Mouse (Mus musculus): ENCODE measurements around the gene Polg2. TPM values are rescaled to one million over a fixed set of nuclear protein-coding genes. Genes with fewer than 3 reads are reported as not detected.
A peak's percentile ranks its signal among the peaks of the same experiment; 100 is the strongest.
"Not testable (repeated sequence)": the region's sequence is repeated elsewhere in the genome, so short reads cannot be mapped to it uniquely, and the experiment has no call there.

Polg2 gene
- polyA plus RNA-seq, 1 experiment from 2014 or later: 11.1 TPM

GRCm38 (mm10) chr11:106736614-106737013, 42.7 kb downstream of the Polg2 start:
- no peaks in the 10 kb centered on the region for H3K9me3 ChIP-seq (replicated peaks; ENCODE audit: low read length)
- peak overlapping the region; percentile 19; the same call in 1 of the 2 replicates for H3K27ac ChIP-seq
- no peak overlapping the region for H3K4me3 ChIP-seq (replicated peaks; ENCODE audit: low read depth, low read length)
- DNase-seq (ENCODE audit: low spot score) (no peak), ATAC-seq (replicated peaks; ENCODE audit: low FRiP score, low read depth) (no peak)
- H3K27me3 ChIP-seq (ENCODE audit: insufficient read depth, low read length): no peaks in the 10 kb centered on the region
- no peak overlapping the region for H3K9ac ChIP-seq (ENCODE audit: low read depth, low read length)
- WGBS: 64% methylated on average over 3 of the region's 3 CpGs
- no peaks in the 10 kb centered on the region for H3K4me1 ChIP-seq (replicated peaks; ENCODE audit: insufficient read depth, low read length)
- no peak overlapping the region for H3K4me2 ChIP-seq (ENCODE audit: low read length)
- no peak for TF ChIP-seq CTCF (IDR thresholded peaks at IDR 0.05; ENCODE audit: low read depth)
- H3K36me3 ChIP-seq (ENCODE audit: insufficient read depth, low read length): no peaks in the 10 kb centered on the region

GRCm38 (mm10) chr11:106730714-106731113, 48.6 kb downstream of the Polg2 start:
- ATAC-seq (replicated peaks; ENCODE audit: low FRiP score, low read depth) (no peak), DNase-seq (ENCODE audit: low spot score) (peak; percentile 61)
- H3K9ac ChIP-seq (ENCODE audit: low read depth, low read length): no peak overlapping the region
- peak overlapping the region; percentile 31; the same call in 1 of the 2 replicates for H3K27ac ChIP-seq
- H3K4me3 ChIP-seq (replicated peaks; ENCODE audit: low read depth, low read length): no peak overlapping the region
- H3K27me3 ChIP-seq (ENCODE audit: insufficient read depth, low read length): no peaks in the 10 kb centered on the region
- H3K4me2 ChIP-seq (ENCODE audit: low read length): no peak overlapping the region
- 0 out of 2 replicates have a peak, but pooled peaks cover 3% of the 10 kb centered on the region for H3K9me3 ChIP-seq (replicated peaks; ENCODE audit: low read length)
- no peaks in the 10 kb centered on the region for H3K36me3 ChIP-seq (ENCODE audit: insufficient read depth, low read length)
- no peak for TF ChIP-seq CTCF (IDR thresholded peaks at IDR 0.05; ENCODE audit: low read depth)
- no peaks in the 10 kb centered on the region for H3K4me1 ChIP-seq (replicated peaks; ENCODE audit: insufficient read depth, low read length)
- WGBS: 33% methylated on average over 4 of the region's 4 CpGs

- Histone ChIP-seq H3K4me3 (replicated peaks; ENCODE audit: low read depth, low read length) (no peak overlapping the region), H3K4me1 (replicated peaks; ENCODE audit: insufficient read depth, low read length) (no peaks in the 10 kb centered on the region), H3K9ac (ENCODE audit: low read depth, low read length) (no peak overlapping the region), H3K27ac (peak overlapping the region; percentile 31; the same call in 1 of the 2 replicates), H3K9me3 (replicated peaks; ENCODE audit: low read length) (0 out of 2 replicates have a peak, but pooled peaks cover 3% of the 10 kb centered on the region), H3K36me3 (ENCODE audit: insufficient read depth, low read length) (no peaks in the 10 kb centered on the region), H3K27me3 (ENCODE audit: insufficient read depth, low read length) (no peaks in the 10 kb centered on the region), H3K4me2 (ENCODE audit: low read length) (no peak overlapping the region)
- ATAC-seq (replicated peaks; ENCODE audit: low FRiP score, low read depth) (no peak), DNase-seq (ENCODE audit: low spot score) (no peak)
- WGBS: 96% methylated on average over 1 of the region's 1 CpGs
- TF ChIP-seq CTCF (IDR thresholded peaks at IDR 0.05; ENCODE audit: low read depth): no peak
Observed at GRCm38 (mm10) chr11:106729656-106730055, 49.7 kb downstream of the Polg2 start.

GRCm38 (mm10) chr11:106728402-106729366, 50.7 kb downstream of the Polg2 start:
- Histone ChIP-seq H3K36me3 (ENCODE audit: insufficient read depth, low read length) (no peaks in the 10 kb centered on the region), H3K4me3 (replicated peaks; ENCODE audit: low read depth, low read length) (no peak overlapping the region), H3K4me1 (replicated peaks; ENCODE audit: insufficient read depth, low read length) (no peaks in the 10 kb centered on the region), H3K9me3 (replicated peaks; ENCODE audit: low read length) (0 out of 2 replicates have a peak, but pooled peaks cover 3% of the 10 kb centered on the region), H3K27me3 (ENCODE audit: insufficient read depth, low read length) (no peaks in the 10 kb centered on the region), H3K4me2 (ENCODE audit: low read length) (no peak overlapping the region), H3K9ac (ENCODE audit: low read depth, low read length) (no peak overlapping the region), H3K27ac (no peak overlapping the region)
- DNase-seq (ENCODE audit: low spot score) (no peak), ATAC-seq (replicated peaks; ENCODE audit: low FRiP score, low read depth) (no peak)
- TF ChIP-seq CTCF (IDR thresholded peaks at IDR 0.05; ENCODE audit: low read depth): no peak
- WGBS: 83% methylated on average over 10 of the region's 10 CpGs

GRCm38 (mm10) chr11:106727967-106728366, 51.4 kb downstream of the Polg2 start:
- Histone ChIP-seq H3K4me3 (replicated peaks; ENCODE audit: low read depth, low read length) (no peak overlapping the region), H3K36me3 (ENCODE audit: insufficient read depth, low read length) (no peaks in the 10 kb centered on the region), H3K27ac (no peak overlapping the region), H3K27me3 (ENCODE audit: insufficient read depth, low read length) (no peaks in the 10 kb centered on the region), H3K4me2 (ENCODE audit: low read length) (no peak overlapping the region), H3K4me1 (replicated peaks; ENCODE audit: insufficient read depth, low read length) (no peaks in the 10 kb centered on the region), H3K9ac (ENCODE audit: low read depth, low read length) (no peak overlapping the region), H3K9me3 (replicated peaks; ENCODE audit: low read length) (0 out of 2 replicates have a peak, but pooled peaks cover 3% of the 10 kb centered on the region)
- TF ChIP-seq CTCF (IDR thresholded peaks at IDR 0.05; ENCODE audit: low read depth): no peak
- DNase-seq (ENCODE audit: low spot score) (no peak), ATAC-seq (replicated peaks; ENCODE audit: low FRiP score, low read depth) (no peak)
- WGBS: 63% methylated on average over 5 of the region's 5 CpGs

- not testable (repeated sequence) for H3K9me3 ChIP-seq (replicated peaks; ENCODE audit: low read length); H3K4me1 ChIP-seq (replicated peaks; ENCODE audit: insufficient read depth, low read length); H3K4me2 ChIP-seq (ENCODE audit: low read length); H3K27me3 ChIP-seq (ENCODE audit: insufficient read depth, low read length); ATAC-seq (replicated peaks; ENCODE audit: low FRiP score, low read depth); H3K4me3 ChIP-seq (replicated peaks; ENCODE audit: low read depth, low read length); H3K9ac ChIP-seq (ENCODE audit: low read depth, low read length); H3K27ac ChIP-seq; DNase-seq (ENCODE audit: low spot score); H3K36me3 ChIP-seq (ENCODE audit: insufficient read depth, low read length)
- 91% methylated on average over 9 of the region's 9 CpGs for WGBS
Observed at GRCm38 (mm10) chr11:106724916-106725235, 54.5 kb downstream of the Polg2 start.

All from kidney, postnatal 0 days (tissue).